Mouse (Mus musculus) midbrain, postnatal 0 days (tissue): ENCODE results near the gene Dhx32. TPM values are rescaled to one million over a fixed set of nuclear protein-coding genes. Genes with fewer than 3 reads are reported as not detected.

Source experiments
- ATAC-seq: fragments of 200-750 bp; cut with Nextera tagmentation; 2 replicates; pipeline ENCODE4 v1.8.0; 2017; ENCODE audit warnings: moderate number of reproducible peaks, mild to moderate bottlenecking, moderate TSS enrichment, moderate library complexity; ENCODE audit not compliant: low FRiP score
- DNase-seq: peaks from one replicate; pipeline ENCODE4 v3.0.0-alpha.2; 2015; ENCODE audit warnings: low spot score
- H3K27ac ChIP-seq: fragments of 300-500 bp; sonication (generic); 2 replicates; pipeline ENCODE4 v1.5.1; 2014; ENCODE audit warnings: low read depth, mild to moderate bottlenecking, low read length, mixed read lengths
- H3K27me3 ChIP-seq: fragments of 300-500 bp; sonication (generic); 2 replicates; pipeline ENCODE4 v1.6.1; 2014; ENCODE audit warnings: low read length, control low read depth, mixed read lengths; ENCODE audit not compliant: insufficient read depth
- H3K36me3 ChIP-seq: fragments of 300-500 bp; sonication (generic); 2 replicates; pipeline ENCODE4 v1.6.1; 2014; ENCODE audit warnings: low read length, control low read depth, mixed read lengths; ENCODE audit not compliant: insufficient read depth
- H3K4me1 ChIP-seq: fragments of 300-500 bp; sonication (generic); 2 replicates; pipeline ENCODE4 v1.6.1; 2014; ENCODE audit warnings: mild to moderate bottlenecking, control low read depth, antibody characterized with exemption, low read length, mixed read lengths; ENCODE audit not compliant: insufficient read depth
- H3K4me2 ChIP-seq: fragments of 300-500 bp; sonication (generic); 2 replicates; pipeline ENCODE4 v1.6.1; 2014; ENCODE audit warnings: low read depth, mild to moderate bottlenecking, low read length, mixed read lengths; ENCODE audit not compliant: poor library complexity, severe bottlenecking
- H3K4me3 ChIP-seq: fragments of 300-500 bp; sonication (generic); 2 replicates; pipeline ENCODE4 v1.5.1; 2014; ENCODE audit warnings: low read depth, mild to moderate bottlenecking, low read length, moderate library complexity
- H3K9ac ChIP-seq: fragments of 300-500 bp; sonication (generic); replicated peaks from 2 replicates; pipeline ENCODE4 v1.6.1; 2014; ENCODE audit warnings: mild to moderate bottlenecking, low read length, moderate library complexity, mixed read lengths; ENCODE audit not compliant: poor library complexity, severe bottlenecking
- H3K9me3 ChIP-seq: fragments of 300-500 bp; sonication (generic); 2 replicates; pipeline ENCODE4 v1.6.1; 2016; ENCODE audit warnings: low read length, control low read depth
- CTCF ChIP-seq: IDR thresholded peaks from 2 replicates; pipeline ENCODE4 v1.5.1; 2016; ENCODE audit warnings: antibody characterized with exemption, mild to moderate bottlenecking
- whole genome bisulfite sequencing: fragments of 180-500 bp; shearing (Covaris S2); extraction: QIAGEN DNeasy Blood & Tissue Kit; methylation state at CpG from one replicate; pipeline ENCODE4 v1.1.7; 2014; 5-methylcytosine and 5-hydroxymethylcytosine counted together
- polyA plus RNA-seq: library from polyadenylated mRNA; unstranded; fragments of >200 nt; fragmentation: Nextera tagmentation; extraction: Ambion mirVana; gene quantifications from 2 replicates; pipeline ENCODE4 v1.2.1, GENCODE M21; 2015
- total RNA-seq: library from RNA; depleted of rRNA; stranded (reverse); fragments of >200 nt; gene quantifications from 2 replicates; pipeline ENCODE4 v1.2.3, GENCODE M21; 2014

The Dhx32 gene
- total and polyA plus RNA-seq, 2 experiments from 2014 or later, result 35.5 to 48.0 TPM

- H3K9ac ChIP-seq, result no peak overlapping the region
Observed at GRCm38 (mm10) chr7:133812927-133813326, 30.4 kb upstream of the Dhx32 start.

DNA sequence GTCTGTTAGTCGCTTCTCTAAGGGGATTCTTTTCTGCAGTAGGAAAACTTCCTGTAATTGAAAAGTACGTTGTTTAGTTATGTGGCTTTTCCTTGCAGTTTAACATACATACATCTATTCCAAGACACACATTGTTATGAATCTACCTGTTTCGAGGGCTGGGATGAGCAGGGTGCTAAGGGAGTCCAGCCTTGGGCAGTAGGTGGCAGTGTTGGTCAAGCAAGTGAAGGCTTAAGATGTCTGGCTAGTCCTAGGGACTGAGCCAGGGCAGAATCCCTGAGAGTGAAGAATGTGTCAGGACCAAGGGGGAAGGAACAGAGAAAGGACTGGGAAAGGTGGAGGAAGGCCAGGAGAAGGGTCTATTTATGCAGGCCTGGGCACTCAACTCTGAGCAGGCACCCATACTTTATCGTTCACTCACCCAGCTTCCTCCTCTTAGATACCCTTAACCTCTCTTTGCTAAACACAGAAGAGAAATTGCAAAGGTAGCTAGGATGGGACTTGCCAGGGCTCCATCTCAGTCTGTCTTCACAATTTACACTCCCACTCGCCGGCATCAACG is 23.2 kb upstream of the Dhx32 start:
- Histone ChIP-seq H3K9me3 (no peaks in the 10 kb centered on the region), H3K4me2 (no peak overlapping the region), H3K36me3 (no peaks in the 10 kb centered on the region), H3K4me1 (no peaks in the 10 kb centered on the region), H3K27ac (no peak overlapping the region), H3K9ac (no peak overlapping the region), H3K27me3 (no peaks in the 10 kb centered on the region), H3K4me3 (no peak overlapping the region)
- DNase-seq (peak; percentile 81), ATAC-seq (0 out of 2 replicates have a peak, but pooled peaks have one; percentile 54)
- WGBS, result 57% methylated on average over 7 of the region's 7 CpGs
- peak; percentile 91 for TF ChIP-seq CTCF

More at GRCm38 (mm10) chr7:133812927-133813326, 30.4 kb upstream of the Dhx32 start:
- Histone ChIP-seq H3K9me3 (no peaks in the 10 kb centered on the region), H3K4me3 (no peak overlapping the region), H3K4me1 (no peaks in the 10 kb centered on the region), H3K4me2 (no peak overlapping the region), H3K36me3 (no peaks in the 10 kb centered on the region), H3K27ac (no peak overlapping the region), H3K27me3 (no peaks in the 10 kb centered on the region)
- no peak for ATAC-seq
- 57% methylated on average over 7 of the region's 7 CpGs for WGBS
- TF ChIP-seq CTCF, result no peak
- no peak for DNase-seq

DNA sequence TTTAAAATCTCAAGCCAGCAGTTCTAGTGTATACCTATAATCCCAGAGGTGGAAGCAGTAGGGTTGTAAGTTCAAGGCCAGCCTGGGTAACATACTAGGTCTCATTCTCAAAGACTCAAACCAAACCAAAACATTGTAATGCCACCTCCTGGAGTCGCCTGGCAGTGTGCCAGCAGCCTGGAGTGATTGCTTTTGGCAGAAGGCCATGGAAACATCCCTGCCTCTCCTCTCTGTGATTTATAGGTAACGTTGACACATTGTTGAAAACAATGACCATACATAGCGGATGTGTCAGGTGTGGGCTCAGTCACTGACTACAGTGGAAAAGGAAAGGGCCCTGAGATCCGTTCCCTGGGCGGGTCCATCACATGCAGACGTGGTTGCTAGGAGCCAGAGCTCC is 19.3 kb upstream of the Dhx32 start:
- no peak for DNase-seq
- WGBS, result 65% methylated on average over 6 of the region's 6 CpGs
- Histone ChIP-seq H3K27me3 (no peaks in the 10 kb centered on the region), H3K27ac (no peak overlapping the region), H3K9me3 (no peaks in the 10 kb centered on the region), H3K4me2 (no peak overlapping the region), H3K4me1 (no peaks in the 10 kb centered on the region), H3K36me3 (no peaks in the 10 kb centered on the region), H3K4me3 (no peak overlapping the region), H3K9ac (no peak overlapping the region)
- no peak for TF ChIP-seq CTCF
- no peak for ATAC-seq

GRCm38 (mm10) chr7:133799928-133800327 is 17.4 kb upstream of the Dhx32 start:
- H3K27me3 ChIP-seq, result no peaks in the 10 kb centered on the region
- no peak overlapping the region for H3K4me3 ChIP-seq
- no peaks in the 10 kb centered on the region for H3K9me3 ChIP-seq
- H3K9ac ChIP-seq, result no peak overlapping the region
- no peaks in the 10 kb centered on the region for H3K4me1 ChIP-seq
- ATAC-seq (no peak), DNase-seq (no peak)
- H3K27ac ChIP-seq, result no peak overlapping the region
- H3K36me3 ChIP-seq, result no peaks in the 10 kb centered on the region
- 84% methylated on average over 5 of the region's 5 CpGs for WGBS
- no peak for TF ChIP-seq CTCF
- no peak overlapping the region for H3K4me2 ChIP-seq

DNA sequence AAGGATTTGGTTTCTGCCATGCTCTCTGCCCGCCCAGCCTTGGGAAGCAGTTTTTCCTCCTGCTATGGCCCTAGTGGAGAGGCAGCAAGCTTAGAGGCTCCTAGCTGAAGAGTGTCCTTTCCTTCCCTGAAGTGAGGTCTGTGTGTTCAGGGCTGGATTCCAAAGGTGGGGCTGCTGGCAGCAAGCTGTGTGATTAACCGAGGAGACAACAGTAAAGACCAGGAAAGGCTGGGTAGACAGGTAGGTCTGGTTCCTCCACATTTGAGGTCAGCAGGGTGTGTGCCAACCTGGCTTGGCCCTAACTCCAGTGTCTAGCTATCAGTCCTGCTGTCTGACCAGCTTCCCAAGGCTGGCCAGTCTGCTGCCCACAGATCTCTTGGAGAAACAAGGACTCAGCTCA is 12.2 kb upstream of the Dhx32 start:
- no peak overlapping the region for H3K4me3 ChIP-seq
- ATAC-seq (no peak), DNase-seq (no peak)
- no peaks in the 10 kb centered on the region for H3K27me3 ChIP-seq
- H3K36me3 ChIP-seq, result no peaks in the 10 kb centered on the region
- no peaks in the 10 kb centered on the region for H3K4me1 ChIP-seq
- H3K27ac ChIP-seq, result no peak overlapping the region
- H3K4me2 ChIP-seq, result no peak overlapping the region
- 88% methylated on average over 2 of the region's 2 CpGs for WGBS
- no peak for TF ChIP-seq CTCF
- H3K9ac ChIP-seq, result no peak overlapping the region
- H3K9me3 ChIP-seq, result no peaks in the 10 kb centered on the region

DNA sequence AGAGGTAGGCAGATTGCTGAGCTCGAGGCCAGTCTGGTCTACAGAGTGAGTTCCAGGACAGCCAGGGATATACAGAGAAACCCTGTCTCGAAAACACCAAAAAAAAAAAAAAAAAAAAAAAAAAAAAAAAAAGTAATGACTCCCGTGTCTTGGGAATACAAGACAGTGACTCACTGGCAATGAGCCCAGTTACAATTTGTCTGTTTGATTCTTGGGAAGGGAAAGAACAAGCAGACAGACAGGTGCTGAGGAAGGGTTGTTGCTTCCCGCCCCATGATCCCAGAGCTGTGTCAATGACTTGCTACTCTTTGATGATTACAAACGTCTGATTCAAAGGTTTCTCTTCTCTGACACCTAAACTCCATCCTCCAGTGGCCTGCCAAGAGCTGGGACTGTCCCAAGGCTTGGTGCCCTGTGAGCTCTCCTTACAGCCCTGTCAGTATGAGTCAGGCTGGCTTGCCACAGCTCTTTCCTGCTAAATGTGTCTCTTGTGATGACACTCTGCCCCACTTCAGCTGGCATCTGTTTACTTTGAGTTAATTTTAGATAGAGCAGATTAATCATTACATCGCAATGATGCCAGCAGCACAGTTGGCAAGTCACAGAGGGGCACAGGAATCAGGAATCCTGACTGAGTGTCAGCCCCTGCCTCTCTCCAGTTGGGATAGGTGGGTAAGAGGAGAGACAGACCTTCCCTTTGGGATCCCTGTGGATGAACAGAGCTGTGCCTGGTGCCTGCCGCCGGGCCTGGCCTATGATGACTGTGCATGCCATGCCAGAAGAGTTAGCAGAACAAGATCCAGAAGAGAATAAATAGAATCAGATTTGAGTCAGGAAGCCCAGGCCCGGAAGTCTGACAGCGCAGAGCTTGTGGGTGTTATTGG is 11.0 kb upstream of the Dhx32 start:
- WGBS, result 72% methylated on average over 10 of the region's 10 CpGs
- H3K27ac ChIP-seq, result no peak overlapping the region
- H3K4me1 ChIP-seq, result no peaks in the 10 kb centered on the region
- H3K4me2 ChIP-seq, result no peak overlapping the region
- ATAC-seq, result no peak
- H3K9ac ChIP-seq, result no peak overlapping the region
- H3K36me3 ChIP-seq, result no peaks in the 10 kb centered on the region
- H3K9me3 ChIP-seq, result no peaks in the 10 kb centered on the region
- peak; percentile 64 for DNase-seq
- H3K27me3 ChIP-seq, result no peaks in the 10 kb centered on the region
- no peak overlapping the region for H3K4me3 ChIP-seq
- no peak for TF ChIP-seq CTCF
